Mouse (Mus musculus): Measurements from ENCODE around the gene Gmeb1. TPM values are rescaled to one million over a fixed set of nuclear protein-coding genes. Genes with fewer than 3 reads are reported as not detected.

Gmeb1 gene
- polyA plus RNA-seq, 1 experiment from 2014 or later: 27.3 TPM

DNA sequence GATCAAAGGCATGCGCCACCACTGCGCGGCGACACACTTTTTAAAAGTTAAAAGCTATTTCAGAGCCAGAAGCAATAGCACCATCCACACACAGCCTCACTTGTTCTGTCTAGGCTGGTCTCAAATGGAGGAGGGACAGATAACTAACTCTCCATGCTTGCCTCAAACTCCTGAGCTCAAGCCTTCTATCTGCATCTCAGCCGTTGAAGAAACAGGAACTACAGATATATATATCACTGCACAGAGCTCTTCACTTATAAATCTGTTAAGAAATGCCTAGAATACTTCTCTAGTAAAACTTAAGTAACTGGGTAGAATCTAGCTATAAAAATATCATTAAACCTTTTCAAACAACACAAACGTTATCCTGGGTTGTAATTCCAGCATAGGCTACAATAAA is 67.0 kb downstream of the Gmeb1 start:
- ATAC-seq (ENCODE audit: insufficient number of reproducible peaks, low FRiP score): no peak
- no peak overlapping the region for H3K4me2 ChIP-seq
- H3K9ac ChIP-seq: no peak overlapping the region
- H3K4me3 ChIP-seq: no peak overlapping the region
- no peaks in the 10 kb centered on the region for H3K27me3 ChIP-seq (replicated peaks)
- no peak overlapping the region for H3K27ac ChIP-seq (ENCODE audit: poor library complexity, severe bottlenecking)
- no peaks in the 10 kb centered on the region for H3K9me3 ChIP-seq (replicated peaks)
- 87% methylated on average over 6 of the region's 6 CpGs for WGBS
- H3K36me3 ChIP-seq: peaks cover 43% of the 10 kb centered on the region; the same call in 1 of the 2 replicates
- peaks cover 19% of the 10 kb centered on the region for H3K4me1 ChIP-seq (replicated peaks)

DNA sequence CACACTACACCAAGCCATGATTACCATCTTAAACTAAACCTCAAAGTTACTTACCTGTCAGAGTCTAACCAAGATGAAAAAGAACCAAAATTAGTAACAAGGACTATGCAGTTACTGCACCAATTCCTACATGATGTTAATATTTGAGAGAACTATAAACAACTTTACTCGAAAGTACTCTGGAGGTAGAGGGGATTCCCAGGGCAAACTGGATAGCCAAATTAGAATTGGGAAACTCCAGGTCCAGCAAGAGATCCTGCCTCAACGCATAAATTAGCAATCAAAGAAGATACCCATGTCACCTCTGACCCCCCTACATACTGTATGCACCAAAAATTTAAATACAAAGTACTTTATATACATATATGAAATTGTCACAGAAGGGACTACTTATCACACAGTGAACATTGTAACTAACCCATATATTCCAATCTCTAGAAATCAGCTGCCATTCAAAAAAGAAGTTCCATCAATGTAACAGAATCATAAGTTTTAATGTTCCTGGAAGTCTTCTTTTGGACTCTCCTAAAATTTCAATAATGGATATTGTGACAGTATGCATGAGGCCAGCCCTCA is 73.5 kb downstream of the Gmeb1 start:
- Histone ChIP-seq H3K4me1 (replicated peaks) (no peaks in the 10 kb centered on the region), H3K27me3 (replicated peaks) (no peaks in the 10 kb centered on the region), H3K27ac (ENCODE audit: poor library complexity, severe bottlenecking) (no peak overlapping the region), H3K9ac (no peak overlapping the region), H3K36me3 (peaks cover 51% of the 10 kb centered on the region), H3K9me3 (replicated peaks) (no peaks in the 10 kb centered on the region), H3K4me3 (no peak overlapping the region), H3K4me2 (no peak overlapping the region)
- 95% methylated on average over 2 of the region's 2 CpGs for WGBS
- no peak for ATAC-seq (ENCODE audit: insufficient number of reproducible peaks, low FRiP score)

DNA sequence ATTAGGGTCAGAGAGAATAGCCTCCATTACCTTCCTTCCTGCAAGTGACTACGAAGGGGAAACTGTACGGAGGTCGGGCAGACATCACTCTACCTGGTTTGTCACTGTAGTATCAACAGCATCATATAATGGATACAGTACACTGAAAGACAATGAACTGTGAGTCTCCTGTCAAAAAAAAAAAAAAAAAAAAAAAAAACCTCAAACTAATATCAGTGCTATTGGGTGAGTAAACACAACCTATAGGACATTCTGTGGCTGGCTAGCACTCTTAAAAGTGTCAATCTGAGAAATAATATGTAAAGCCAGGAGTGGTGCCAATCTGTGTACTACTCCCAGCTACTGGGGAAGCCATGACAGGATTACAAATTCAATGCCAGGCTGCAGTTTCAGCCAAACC is 78.2 kb downstream of the Gmeb1 start:
- Histone ChIP-seq H3K27ac (ENCODE audit: poor library complexity, severe bottlenecking) (no peak overlapping the region), H3K4me3 (no peak overlapping the region), H3K9me3 (replicated peaks) (no peaks in the 10 kb centered on the region), H3K27me3 (replicated peaks) (no peaks in the 10 kb centered on the region), H3K4me1 (replicated peaks) (no peaks in the 10 kb centered on the region), H3K9ac (no peak overlapping the region), H3K36me3 (peaks cover 41% of the 10 kb centered on the region), H3K4me2 (no peak overlapping the region)
- WGBS: 91% methylated on average over 3 of the region's 3 CpGs
- ATAC-seq (ENCODE audit: insufficient number of reproducible peaks, low FRiP score): no peak

DNA sequence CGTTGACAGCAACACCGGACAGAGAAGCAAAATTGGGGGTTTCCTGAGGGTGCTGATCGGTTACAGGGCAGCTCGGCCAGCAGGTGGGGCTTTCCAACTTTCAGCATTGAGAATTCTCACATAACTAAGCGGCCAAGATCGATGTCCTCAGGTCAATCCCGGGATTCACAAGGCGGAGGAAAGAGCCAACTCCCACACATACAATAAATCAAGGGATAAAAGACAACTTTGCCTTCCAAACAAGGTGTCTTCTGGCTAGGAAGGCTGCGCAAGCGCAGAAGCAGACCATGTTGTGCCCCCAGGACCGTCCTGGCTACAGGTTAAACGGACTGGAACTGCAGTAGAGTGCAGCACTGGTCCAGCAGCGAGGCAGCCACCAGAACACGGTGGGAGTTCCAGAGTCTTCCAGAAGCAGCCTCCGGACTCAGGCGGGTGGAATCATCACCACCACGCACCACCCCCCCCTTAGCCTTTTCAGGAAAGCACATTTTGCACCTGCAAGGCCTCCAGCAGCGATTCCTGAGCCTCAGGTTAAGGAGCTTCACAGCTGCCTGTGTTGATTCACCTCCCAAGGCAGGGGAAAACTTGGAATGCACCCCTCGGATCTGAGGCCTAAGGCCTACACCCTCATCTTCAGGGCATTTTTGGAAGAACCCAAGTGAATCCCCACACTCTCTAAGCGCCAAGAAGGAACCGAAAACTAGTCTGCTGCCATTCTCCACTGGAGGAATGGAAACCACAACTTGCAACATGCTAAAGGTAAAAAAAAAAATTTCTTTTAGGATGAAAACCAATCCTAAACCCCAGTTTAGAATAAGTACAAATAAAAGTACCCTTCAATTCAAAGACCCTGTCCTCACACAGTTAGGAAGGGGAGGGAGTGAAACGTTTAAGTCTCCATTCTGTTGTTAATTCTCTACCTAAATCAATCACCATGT is 79.4 kb downstream of the Gmeb1 start:
- no peak for ATAC-seq (ENCODE audit: insufficient number of reproducible peaks, low FRiP score)
- Histone ChIP-seq H3K27ac (ENCODE audit: poor library complexity, severe bottlenecking) (no peak overlapping the region), H3K4me1 (replicated peaks) (no peaks in the 10 kb centered on the region), H3K27me3 (replicated peaks) (no peaks in the 10 kb centered on the region), H3K9me3 (replicated peaks) (no peaks in the 10 kb centered on the region), H3K36me3 (peaks cover 34% of the 10 kb centered on the region), H3K4me3 (no peak overlapping the region), H3K4me2 (no peak overlapping the region), H3K9ac (no peak overlapping the region)
- 68% methylated on average over 22 of the region's 22 CpGs for WGBS

DNA sequence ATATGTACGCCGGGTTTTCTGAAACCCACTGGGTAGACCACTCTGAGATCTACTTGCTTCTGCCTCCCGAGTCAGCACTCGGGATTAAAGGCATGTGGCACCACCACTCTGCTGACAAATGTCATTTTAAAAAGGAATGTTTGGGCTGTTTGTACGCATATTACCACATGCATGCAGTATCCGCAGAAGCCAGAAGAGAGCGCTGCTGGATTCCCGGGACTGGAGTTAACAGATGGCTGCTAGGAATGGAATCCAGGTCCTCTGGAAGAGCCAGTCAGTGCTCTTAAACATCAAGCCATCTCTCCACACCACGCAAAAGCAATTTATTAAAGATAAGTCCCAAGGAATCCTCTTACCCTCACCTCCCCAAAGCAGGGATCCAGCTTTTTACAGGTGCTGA is 80.7 kb downstream of the Gmeb1 start:
- ATAC-seq (ENCODE audit: insufficient number of reproducible peaks, low FRiP score): no peak
- no peaks in the 10 kb centered on the region for H3K9me3 ChIP-seq (replicated peaks)
- no peaks in the 10 kb centered on the region for H3K4me1 ChIP-seq (replicated peaks)
- WGBS: 75% methylated on average over 9 of the region's 9 CpGs
- no peak overlapping the region for H3K27ac ChIP-seq (ENCODE audit: poor library complexity, severe bottlenecking)
- no peaks in the 10 kb centered on the region for H3K27me3 ChIP-seq (replicated peaks)
- H3K4me2 ChIP-seq: no peak overlapping the region
- no peak overlapping the region for H3K9ac ChIP-seq
- no peak overlapping the region for H3K4me3 ChIP-seq
- peaks cover 31% of the 10 kb centered on the region for H3K36me3 ChIP-seq

- Histone ChIP-seq H3K4me3 (no peak overlapping the region), H3K9me3 (replicated peaks) (no peaks in the 10 kb centered on the region), H3K9ac (no peak overlapping the region), H3K4me1 (replicated peaks) (no peaks in the 10 kb centered on the region), H3K36me3 (peaks cover 16% of the 10 kb centered on the region), H3K27me3 (replicated peaks) (no peaks in the 10 kb centered on the region), H3K27ac (ENCODE audit: poor library complexity, severe bottlenecking) (no peak overlapping the region), H3K4me2 (peak overlapping the region; percentile 25; the same call in 1 of the 2 replicates)
- 6% methylated on average over 10 of the region's 10 CpGs for WGBS
- peak; percentile 58; the same call in 1 of the 2 replicates for ATAC-seq (ENCODE audit: insufficient number of reproducible peaks, low FRiP score)
These were observed 82.8 kb downstream of the Gmeb1 start for GRCm38 (mm10) chr4:132178630-132179059.

DNA sequence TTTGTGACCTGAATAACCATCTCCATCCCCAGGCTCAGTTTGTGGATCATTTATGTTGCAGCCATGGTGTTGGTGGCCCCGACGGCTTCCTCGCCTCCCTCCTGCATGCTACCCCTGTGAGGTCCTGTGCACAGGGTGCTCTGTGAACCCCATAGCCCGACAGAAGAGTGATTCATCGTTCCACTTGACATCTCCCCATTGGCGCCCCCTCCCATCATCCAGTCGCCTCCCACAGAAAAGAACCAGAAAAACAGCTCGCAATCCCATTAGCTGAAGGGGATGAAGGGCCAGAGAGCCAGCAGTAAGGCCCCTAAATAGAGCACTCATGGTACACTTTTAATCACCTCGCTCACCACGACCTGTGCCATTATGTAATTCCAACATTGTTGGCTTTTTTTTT is 84.9 kb downstream of the Gmeb1 start:
- H3K4me3 ChIP-seq: no peak overlapping the region
- H3K27ac ChIP-seq (ENCODE audit: poor library complexity, severe bottlenecking): no peak overlapping the region
- ATAC-seq (ENCODE audit: insufficient number of reproducible peaks, low FRiP score): no peak
- peaks cover 4% of the 10 kb centered on the region for H3K36me3 ChIP-seq
- 60% methylated on average over 10 of the region's 10 CpGs for WGBS
- H3K9ac ChIP-seq: no peak overlapping the region
- H3K4me2 ChIP-seq: no peak overlapping the region
- no peaks in the 10 kb centered on the region for H3K27me3 ChIP-seq (replicated peaks)
- H3K9me3 ChIP-seq (replicated peaks): no peaks in the 10 kb centered on the region
- no peaks in the 10 kb centered on the region for H3K4me1 ChIP-seq (replicated peaks)

Small RNAs within 50 kb of the gene (microRNA-seq; reads per million reads assigned to microRNA genes)
- not detected for gene Gm22033

Other genes with a start within 250 kb of the Gmeb1 start
- 0.15 and 0.28 TPM in 2 replicates for gene Gm10300, start 186.9 kb downstream of the Gmeb1 start, polyA plus RNA-seq (2016; fragmentation: Nextera tagmentation; extraction: Ambion mirVana)
- 97.6 and 102 TPM in 2 replicates for gene Epb41, start 186.3 kb downstream of the Gmeb1 start, polyA plus RNA-seq (2016; fragmentation: Nextera tagmentation; extraction: Ambion mirVana)
- 1.3 and 1.5 TPM in 2 replicates for gene Oprd1, start 117.1 kb downstream of the Gmeb1 start, polyA plus RNA-seq (2016; fragmentation: Nextera tagmentation; extraction: Ambion mirVana)
- 77.1 and 80.1 TPM in 2 replicates for gene Ythdf2, start 49.3 kb downstream of the Gmeb1 start, polyA plus RNA-seq (2016; fragmentation: Nextera tagmentation; extraction: Ambion mirVana)
- 34.7 and 39.5 TPM in 2 replicates for gene Taf12, start 12.8 kb upstream of the Gmeb1 start, polyA plus RNA-seq (2016; fragmentation: Nextera tagmentation; extraction: Ambion mirVana)
- 1.1 TPM in 2 replicates for gene Rab42, start 41.8 kb upstream of the Gmeb1 start, polyA plus RNA-seq (2016; fragmentation: Nextera tagmentation; extraction: Ambion mirVana)
- gene Trnau1ap, start 67.9 kb upstream of the Gmeb1 start, polyA plus RNA-seq (2016; fragmentation: Nextera tagmentation; extraction: Ambion mirVana): 64.8 and 68.5 TPM in 2 replicates
- 39.2 and 47.1 TPM in 2 replicates for gene Rcc1, start 92.0 kb upstream of the Gmeb1 start, polyA plus RNA-seq (2016; fragmentation: Nextera tagmentation; extraction: Ambion mirVana)
- 19.5 and 22.9 TPM in 2 replicates for gene Phactr4, start 160.9 kb upstream of the Gmeb1 start, polyA plus RNA-seq (2016; fragmentation: Nextera tagmentation; extraction: Ambion mirVana)
- gene Med18, start 202.3 kb upstream of the Gmeb1 start, polyA plus RNA-seq (2016; fragmentation: Nextera tagmentation; extraction: Ambion mirVana): 16.4 and 18.2 TPM in 2 replicates
- gene Sesn2, start 248.9 kb upstream of the Gmeb1 start, polyA plus RNA-seq (2016; fragmentation: Nextera tagmentation; extraction: Ambion mirVana): 10.3 and 10.5 TPM in 2 replicates

Measured in heart, embryonic 12.5 days (tissue).